Mouse (Mus musculus) stomach, postnatal 0 days (tissue): Measurements from ENCODE around the gene Thsd4. TPM values are rescaled to one million over a fixed set of nuclear protein-coding genes. Genes with fewer than 3 reads are reported as not detected.
A peak's percentile ranks its signal among the peaks of the same experiment; 100 is the strongest.

ENCODE experiments used
- ATAC-seq: fragments of 200-750 bp; cut with Nextera tagmentation; 2 replicates; pipeline ENCODE4 v1.8.0; 2017; ENCODE audit not compliant: low FRiP score, low TSS enrichment
- DNase-seq: peaks from one replicate; pipeline ENCODE4 v3.0.0-alpha.2; 2016; ENCODE audit warnings: low spot score
- H3K27ac ChIP-seq: fragments of 300-500 bp; sonication (generic); replicated peaks from 2 replicates; pipeline ENCODE4 v1.5.1; 2014; ENCODE audit warnings: mild to moderate bottlenecking, control low read depth
- H3K27me3 ChIP-seq: fragments of 300-500 bp; sonication (generic); 2 replicates; pipeline ENCODE4 v1.6.1; 2014; ENCODE audit warnings: low read length; ENCODE audit not compliant: control insufficient read depth, insufficient read depth
- H3K36me3 ChIP-seq: fragments of 300-500 bp; sonication (generic); 2 replicates; pipeline ENCODE4 v1.6.1; 2014; ENCODE audit warnings: low read length, mixed read lengths; ENCODE audit not compliant: control insufficient read depth, insufficient read depth
- H3K4me1 ChIP-seq: fragments of 300-500 bp; sonication (generic); replicated peaks from 2 replicates; pipeline ENCODE4 v1.6.1; 2014; ENCODE audit warnings: antibody characterized with exemption; ENCODE audit not compliant: control insufficient read depth, insufficient read depth
- H3K4me2 ChIP-seq: fragments of 300-500 bp; sonication (generic); replicated peaks from 2 replicates; pipeline ENCODE4 v1.6.1; 2014; ENCODE audit warnings: low read depth, mild to moderate bottlenecking, control low read depth, moderate library complexity
- H3K4me3 ChIP-seq: fragments of 300-500 bp; sonication (generic); 2 replicates; pipeline ENCODE4 v1.5.1; 2014; ENCODE audit warnings: low read depth, low read length, control low read depth
- H3K9ac ChIP-seq: fragments of 300-500 bp; sonication (generic); 2 replicates; pipeline ENCODE4 v1.6.1; 2014; ENCODE audit warnings: mild to moderate bottlenecking, low read length, control low read depth, mixed read lengths
- H3K9me3 ChIP-seq: fragments of 300-500 bp; sonication (generic); 2 replicates; pipeline ENCODE4 v1.6.1; 2016; ENCODE audit warnings: low read length; ENCODE audit not compliant: control insufficient read depth
- CTCF ChIP-seq: IDR thresholded peaks from 2 replicates; pipeline ENCODE4 v1.5.1; 2016; ENCODE audit warnings: antibody characterized with exemption, low read depth, mild to moderate bottlenecking, moderate library complexity
- EP300 ChIP-seq: optimal IDR thresholded peaks from 2 replicates; pipeline ENCODE3; 2016; ENCODE audit warnings: antibody characterized with exemption
- WGBS: fragments of 180-500 bp; shearing (Covaris S2); extraction: QIAGEN DNeasy Blood & Tissue Kit; methylation state at CpG from one replicate; pipeline ENCODE4 v1.1.7; 2014; 5-methylcytosine and 5-hydroxymethylcytosine counted together
- polyA plus RNA-seq: library from polyadenylated mRNA; unstranded; fragments of >200 nt; fragmentation: Nextera tagmentation; extraction: Ambion mirVana; gene quantifications from 2 replicates; pipeline ENCODE4 v1.2.1, GENCODE M21; 2015

The Thsd4 gene
- polyA plus RNA-seq, 1 experiment from 2014 or later: 10.7 TPM

GRCm38 (mm10) chr9:60025919-60026318 lies 495.9 kb downstream of the Thsd4 start:
- no peak overlapping the region for H3K4me3 ChIP-seq
- no peaks in the 10 kb centered on the region for H3K36me3 ChIP-seq
- ATAC-seq: no peak
- H3K27me3 ChIP-seq: no peaks in the 10 kb centered on the region
- H3K27ac ChIP-seq: no peak overlapping the region
- DNase-seq: no peak
- no peak overlapping the region for H3K9ac ChIP-seq
- H3K4me1 ChIP-seq: peaks cover 5% of the 10 kb centered on the region
- WGBS: 82% methylated on average over 6 of the region's 6 CpGs
- no peak for TF ChIP-seq EP300
- TF ChIP-seq CTCF: no peak
- H3K4me2 ChIP-seq: no peak overlapping the region
- H3K9me3 ChIP-seq: no peaks in the 10 kb centered on the region

DNA sequence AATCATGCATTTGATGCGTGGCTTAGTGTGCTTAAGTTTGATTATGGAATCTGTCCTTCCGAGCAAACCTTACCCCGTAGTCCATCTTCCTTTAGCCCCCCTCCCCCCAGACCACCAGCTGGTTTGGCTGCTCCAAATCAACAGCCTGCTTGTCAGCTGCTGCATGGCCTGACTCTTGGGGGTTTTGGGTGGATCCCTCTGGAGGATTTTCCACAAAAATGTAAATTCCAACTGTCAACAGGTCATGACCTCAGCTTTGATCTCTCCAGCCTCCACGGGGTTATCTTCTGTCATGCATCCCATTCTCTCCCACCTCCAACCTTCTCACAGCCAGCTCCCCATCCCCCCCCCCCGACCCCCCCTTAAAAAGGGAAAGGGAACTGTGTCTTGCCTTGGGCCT lies 496.9 kb downstream of the Thsd4 start:
- Histone ChIP-seq H3K4me3 (no peak overlapping the region), H3K9me3 (no peaks in the 10 kb centered on the region), H3K4me2 (no peak overlapping the region), H3K27ac (peak overlapping the region; percentile 18; the same call in 1 of the 2 replicates), H3K9ac (no peak overlapping the region), H3K27me3 (no peaks in the 10 kb centered on the region), H3K4me1 (peaks cover 4% of the 10 kb centered on the region), H3K36me3 (no peaks in the 10 kb centered on the region)
- DNase-seq (peak; percentile 25), ATAC-seq (peak; percentile 48; the same call in 1 of the 2 replicates)
- peak; percentile 2 for TF ChIP-seq EP300
- no peak for TF ChIP-seq CTCF
- 22% methylated on average over 5 of the region's 5 CpGs for WGBS

DNA sequence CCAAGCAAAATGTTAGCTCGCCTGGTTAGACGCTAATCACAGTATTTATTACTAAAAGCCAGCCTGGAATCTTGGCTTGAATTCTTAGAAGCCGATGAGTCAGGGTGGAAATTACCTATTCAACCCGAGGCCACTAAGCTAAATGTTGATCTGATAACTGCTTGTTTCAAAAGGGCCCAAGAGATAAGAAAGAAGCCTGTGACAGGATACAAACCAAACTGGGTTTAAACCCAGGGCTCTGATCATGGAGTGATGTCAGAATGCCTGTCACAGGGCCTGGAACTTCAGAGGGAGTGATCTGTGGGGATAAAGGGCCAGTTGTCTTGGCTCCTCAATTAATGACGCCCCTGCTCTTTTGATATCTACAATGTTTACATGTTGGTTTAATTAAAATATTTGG lies 497.3 kb downstream of the Thsd4 start:
- 5% methylated on average over 5 of the region's 5 CpGs for WGBS
- Histone ChIP-seq H3K9ac (no peak overlapping the region), H3K4me3 (no peak overlapping the region), H3K9me3 (no peaks in the 10 kb centered on the region), H3K36me3 (no peaks in the 10 kb centered on the region), H3K4me2 (no peak overlapping the region), H3K27me3 (no peaks in the 10 kb centered on the region), H3K27ac (no peak overlapping the region), H3K4me1 (peaks cover 3% of the 10 kb centered on the region)
- peak; percentile 57; the same call in 1 of the 2 replicates for ATAC-seq
- TF ChIP-seq EP300 (peak; percentile 43), CTCF (no peak)
- DNase-seq: no peak

GRCm38 (mm10) chr9:60022331-60022730 lies 499.5 kb downstream of the Thsd4 start:
- H3K27ac ChIP-seq: no peak overlapping the region
- no peak for TF ChIP-seq EP300
- TF ChIP-seq CTCF: no peak
- H3K4me2 ChIP-seq: no peak overlapping the region
- no peak overlapping the region for H3K4me3 ChIP-seq
- DNase-seq: peak; percentile 65
- no peaks in the 10 kb centered on the region for H3K27me3 ChIP-seq
- peaks cover 3% of the 10 kb centered on the region for H3K4me1 ChIP-seq
- peak; percentile 31; the same call in 1 of the 2 replicates for ATAC-seq
- no peaks in the 10 kb centered on the region for H3K36me3 ChIP-seq
- H3K9ac ChIP-seq: no peak overlapping the region
- 67% methylated on average over 3 of the region's 3 CpGs for WGBS
- no peaks in the 10 kb centered on the region for H3K9me3 ChIP-seq

DNA sequence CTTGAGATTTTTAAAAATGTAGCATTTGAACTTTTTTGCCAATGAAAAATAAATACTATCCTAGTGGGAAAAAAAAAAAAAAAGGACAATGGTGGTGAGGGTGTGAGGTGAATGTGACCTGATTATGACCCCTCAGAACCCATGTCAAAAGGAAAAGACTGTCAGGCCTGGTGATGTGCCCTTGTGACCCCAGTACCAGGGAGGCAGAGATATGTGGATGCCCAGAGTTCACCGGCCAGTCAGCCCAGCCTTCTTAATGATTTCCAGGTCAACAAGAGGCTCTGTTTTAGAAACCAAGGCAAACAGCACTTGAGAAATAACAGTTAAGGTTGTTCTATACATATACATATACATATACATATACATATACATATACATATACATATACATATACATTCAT lies 501.4 kb downstream of the Thsd4 start:
- H3K27me3 ChIP-seq: no peaks in the 10 kb centered on the region
- WGBS: 36% methylated on average over 1 of the region's 1 CpGs
- no peak overlapping the region for H3K4me2 ChIP-seq
- no peak overlapping the region for H3K27ac ChIP-seq
- H3K4me1 ChIP-seq: peaks cover 3% of the 10 kb centered on the region
- H3K9me3 ChIP-seq: no peaks in the 10 kb centered on the region
- TF ChIP-seq CTCF (no peak), EP300 (no peak)
- ATAC-seq: no peak
- H3K9ac ChIP-seq: no peak overlapping the region
- no peak for DNase-seq
- no peak overlapping the region for H3K4me3 ChIP-seq
- H3K36me3 ChIP-seq: no peaks in the 10 kb centered on the region

DNA sequence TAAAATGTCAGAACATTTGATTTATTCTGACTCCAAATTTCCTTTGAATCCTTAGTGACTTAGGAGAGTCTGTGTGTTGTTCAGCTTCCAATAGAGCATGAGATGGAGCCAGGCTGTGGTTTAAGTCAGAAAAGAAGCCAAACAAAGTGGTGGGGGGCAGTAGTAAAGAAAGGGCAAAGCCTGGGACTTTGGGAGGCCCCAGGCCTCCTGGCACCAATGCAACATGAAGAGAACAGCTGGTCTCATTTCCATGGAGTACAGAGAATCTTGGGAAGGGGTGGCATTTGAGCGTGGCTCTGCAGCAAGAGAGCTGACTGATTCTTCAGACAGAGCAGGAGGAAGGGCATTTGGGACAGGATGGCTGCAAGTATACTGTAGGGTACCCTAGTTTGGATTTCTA lies 511.6 kb downstream of the Thsd4 start:
- TF ChIP-seq CTCF (no peak), EP300 (no peak)
- no peak overlapping the region for H3K27ac ChIP-seq
- WGBS: 64% methylated on average over 1 of the region's 1 CpGs

More for the DNA sequence above, 511.6 kb downstream of the Thsd4 start:
- H3K4me3 ChIP-seq: no peak overlapping the region
- no peak for DNase-seq
- no peak for ATAC-seq
- H3K4me2 ChIP-seq: no peak overlapping the region
- no peaks in the 10 kb centered on the region for H3K4me1 ChIP-seq
- no peak overlapping the region for H3K9ac ChIP-seq
- no peaks in the 10 kb centered on the region for H3K27me3 ChIP-seq
- H3K9me3 ChIP-seq: no peaks in the 10 kb centered on the region
- no peaks in the 10 kb centered on the region for H3K36me3 ChIP-seq
